Mouse (Mus musculus) heart, adult 9 months (tissue): ENCODE data around the gene Tiam2.
A peak's percentile ranks its signal among the peaks of the same experiment; 100 is the strongest.
"Not testable (repeated sequence)": the region's sequence is repeated elsewhere in the genome, so short reads cannot be mapped to it uniquely, and the experiment has no call there.

Experiments
- DNase-seq, 2 experiments: peaks; one replicate each; pipeline ENCODE4 v3.0.0; 2022; ENCODE audit warnings: low spot score in 2 of 2

Tiam2 gene

DNA sequence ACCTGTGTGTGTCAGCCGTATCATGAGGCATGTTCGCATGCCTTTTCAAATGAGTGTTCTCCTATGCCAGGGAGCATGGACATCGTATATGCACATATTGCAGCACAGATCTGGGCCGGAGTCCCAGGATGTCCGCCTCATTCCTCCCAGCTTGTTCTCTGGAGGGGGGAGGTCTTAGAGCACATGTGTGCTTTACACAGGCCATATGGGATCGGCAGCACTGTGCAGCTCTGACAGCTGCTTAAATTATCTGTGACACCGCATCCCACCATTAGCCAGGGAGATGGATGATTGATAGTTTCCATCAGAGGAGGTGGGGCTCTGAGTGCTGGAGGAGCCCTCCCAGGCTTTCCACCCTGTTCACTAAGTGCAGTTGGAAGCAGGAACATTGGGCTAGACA is 12.4 kb downstream of the Tiam2 start:
- DNase-seq = no peak

- no peak for DNase-seq
These were observed 18.5 kb downstream of the Tiam2 start for GRCm38 (mm10) chr17:3344872-3345271.

DNA sequence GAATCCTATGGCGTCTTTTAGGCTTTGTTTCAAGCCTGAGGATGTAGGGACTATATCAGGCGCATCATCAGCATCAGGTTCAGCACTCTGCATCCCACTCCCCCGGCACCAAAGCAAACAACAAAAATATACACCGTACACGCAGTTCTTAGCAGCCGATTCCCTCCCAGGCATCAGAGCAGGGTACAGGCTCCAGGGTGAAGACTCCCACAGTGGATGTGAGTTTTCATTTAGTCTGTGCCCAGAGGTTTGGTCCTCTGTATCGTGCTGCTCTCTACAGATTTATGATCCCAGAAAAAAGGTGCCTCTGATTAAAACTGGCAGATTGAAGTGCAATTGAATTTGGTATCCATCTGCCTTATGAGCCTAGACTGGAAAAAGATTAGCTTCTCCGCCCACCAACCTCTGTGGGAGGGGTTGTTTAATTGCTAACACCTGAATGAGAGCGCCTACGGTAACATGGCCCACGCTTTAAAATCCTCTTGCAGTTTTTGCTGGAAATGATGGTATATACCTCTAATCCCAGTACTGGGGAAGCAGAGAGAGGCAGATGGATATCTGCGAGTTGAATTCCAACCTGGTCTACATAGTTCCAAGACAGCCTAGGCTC is 19.0 kb downstream of the Tiam2 start:
- DNase-seq = no peak

GRCm38 (mm10) chr17:3347800-3348199 is 21.4 kb downstream of the Tiam2 start:
- no peak for DNase-seq

DNA sequence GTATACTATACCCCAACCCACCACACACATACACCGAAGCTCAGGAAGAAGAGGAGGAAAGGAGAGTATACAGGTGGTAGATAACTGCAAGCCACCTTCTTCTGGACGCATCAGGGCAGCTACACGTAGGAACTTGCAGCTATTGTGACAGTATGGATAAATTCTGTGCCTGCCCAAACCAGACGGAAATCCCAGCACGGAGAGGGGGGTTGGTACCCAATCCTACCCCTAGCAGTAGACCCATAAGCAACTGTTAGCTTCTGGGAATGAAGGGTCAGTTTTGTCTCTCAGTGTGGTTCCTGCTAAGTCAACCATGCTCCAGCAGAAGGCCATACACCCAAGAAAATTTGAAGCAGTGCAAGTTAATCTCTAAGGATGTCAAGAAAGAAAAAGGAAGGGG is 23.0 kb downstream of the Tiam2 start:
- DNase-seq = no peak

DNA sequence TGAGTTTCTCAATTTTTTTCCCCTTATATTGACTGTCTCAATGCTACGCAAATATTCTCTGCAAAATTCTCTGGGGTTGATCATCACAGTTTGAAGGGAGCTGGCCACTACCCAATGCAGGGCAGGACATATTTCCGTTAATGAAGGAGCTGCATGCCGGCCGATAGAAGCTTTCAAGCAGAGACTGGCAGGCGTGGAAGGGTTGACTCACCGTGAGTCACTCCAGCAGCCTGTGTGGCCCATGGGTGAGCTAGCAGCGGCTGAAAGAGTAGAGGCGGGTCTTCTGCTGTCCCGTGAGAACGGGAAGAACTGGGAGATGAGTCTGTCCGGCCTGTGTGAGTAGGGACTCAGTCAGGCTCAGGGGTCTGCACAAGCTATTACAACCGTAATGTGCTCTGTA is 23.6 kb downstream of the Tiam2 start:
- DNase-seq = peak; percentile 9 to 16

GRCm38 (mm10) chr17:3350405-3350804 is 24.0 kb downstream of the Tiam2 start:
- DNase-seq = no peak

- DNase-seq = peak in 1 of 2 experiments; percentile 9
These were observed 25.3 kb downstream of the Tiam2 start for GRCm38 (mm10) chr17:3351668-3352067.

- not testable (repeated sequence) for DNase-seq
These were observed 26.8 kb downstream of the Tiam2 start for GRCm38 (mm10) chr17:3353141-3353540.

DNA sequence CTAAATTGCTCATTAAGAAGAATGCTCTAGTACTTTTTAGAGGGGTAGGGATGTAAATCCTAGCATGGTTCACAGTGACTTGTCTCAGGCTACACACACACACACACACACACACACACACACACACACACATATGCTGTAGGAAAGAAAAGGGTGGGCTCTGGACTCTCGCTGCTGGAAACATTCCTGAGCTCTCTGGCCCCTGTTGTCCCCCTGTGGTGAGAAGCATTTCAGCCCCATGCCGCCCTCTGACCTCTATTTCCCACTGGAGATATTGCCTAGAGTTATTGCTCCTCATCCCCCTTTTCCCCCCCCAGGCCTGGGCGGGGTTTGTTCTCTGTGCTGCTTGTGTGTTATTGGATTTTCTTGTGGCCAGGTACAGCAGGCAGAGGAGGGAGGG is 28.5 kb downstream of the Tiam2 start:
- DNase-seq = no peak

GRCm38 (mm10) chr17:3356633-3357365 is 30.4 kb downstream of the Tiam2 start:
- DNase-seq = no peak

DNA sequence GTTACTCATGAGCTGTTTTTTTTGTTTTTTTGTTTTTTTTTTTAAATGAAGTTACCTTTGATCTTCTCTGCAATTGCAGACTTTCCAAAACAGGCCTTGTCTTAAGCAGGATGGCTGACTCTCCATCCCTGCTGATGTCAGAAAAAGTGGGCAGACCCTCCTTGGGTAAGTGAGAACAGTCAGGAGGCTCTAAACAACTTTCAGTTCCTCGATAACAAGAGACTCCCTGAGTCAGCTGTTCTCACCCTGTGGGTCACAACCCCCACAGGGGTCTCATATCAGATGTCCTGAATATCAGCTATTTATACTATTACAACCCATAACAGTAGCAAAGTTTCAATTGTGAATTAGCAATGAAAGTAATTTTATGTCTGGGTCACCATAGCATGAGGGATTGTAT is 33.9 kb downstream of the Tiam2 start:
- DNase-seq = no peak

DNA sequence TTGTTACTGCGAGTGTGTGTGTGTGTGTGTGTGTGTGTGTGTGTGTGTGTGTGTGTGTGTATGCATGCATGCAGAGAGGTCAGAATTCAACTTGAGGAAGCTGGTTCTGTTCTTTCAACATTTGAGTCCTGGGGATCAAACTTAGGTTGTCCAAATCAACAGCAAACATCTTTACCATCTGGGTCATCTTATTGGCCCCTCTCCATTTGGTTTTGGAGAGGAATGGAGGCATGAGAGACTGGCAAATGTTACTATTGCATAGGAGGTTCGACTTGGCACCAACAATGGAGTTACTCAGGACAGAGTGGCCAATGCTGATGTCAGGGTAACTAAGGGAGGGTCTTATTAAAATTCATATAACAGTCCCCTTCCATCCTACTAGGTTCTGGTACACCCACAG is 35.4 kb downstream of the Tiam2 start:
- no peak for DNase-seq

- DNase-seq = no peak
These were observed 36.8 kb downstream of the Tiam2 start for GRCm38 (mm10) chr17:3363216-3363615.

DNA sequence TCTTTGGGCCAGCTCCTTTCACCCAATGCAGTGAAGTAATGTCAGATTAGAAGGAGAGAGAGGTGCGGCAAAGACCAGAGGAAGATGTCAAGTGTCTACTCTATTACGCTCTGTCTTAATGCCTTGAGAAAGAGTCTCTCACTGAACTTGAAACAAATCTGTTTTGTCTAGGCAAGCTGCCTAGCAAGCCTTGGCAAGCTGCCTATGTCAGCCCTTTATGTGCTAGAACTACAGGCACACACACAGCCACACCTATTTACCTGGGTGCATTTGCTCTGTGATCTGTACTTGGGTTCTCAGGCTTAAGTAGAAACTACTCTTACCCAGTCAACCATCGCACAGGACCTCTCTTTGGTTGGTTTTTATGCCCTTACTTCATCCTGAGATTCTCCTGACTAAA is 40.4 kb downstream of the Tiam2 start:
- peak in 1 of 2 experiments; percentile 10 for DNase-seq

DNA sequence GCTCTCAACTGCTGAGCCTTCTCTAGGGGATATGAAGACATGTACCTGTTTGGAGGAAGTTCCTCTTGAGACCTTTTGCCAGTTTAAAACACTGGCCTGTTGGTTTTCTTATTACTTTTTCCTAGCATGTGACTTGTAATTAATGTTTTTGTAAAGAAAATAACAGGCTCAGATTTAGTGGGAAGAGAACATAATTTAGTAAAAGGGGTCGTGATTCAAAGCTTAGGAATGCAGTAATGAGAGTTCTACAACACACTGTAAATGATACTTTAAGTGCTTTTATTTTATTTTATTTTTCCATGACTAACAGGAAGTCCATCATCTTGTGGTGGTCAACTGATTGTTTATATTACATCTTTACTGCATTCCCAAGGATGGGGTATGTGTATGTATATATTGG is 42.0 kb downstream of the Tiam2 start:
- no peak for DNase-seq

GRCm38 (mm10) chr17:3369631-3370030 is 43.3 kb downstream of the Tiam2 start:
- peak; percentile 10 to 26 for DNase-seq

- no peak for DNase-seq
These were observed 52.2 kb downstream of the Tiam2 start for GRCm38 (mm10) chr17:3378606-3379005.

DNA sequence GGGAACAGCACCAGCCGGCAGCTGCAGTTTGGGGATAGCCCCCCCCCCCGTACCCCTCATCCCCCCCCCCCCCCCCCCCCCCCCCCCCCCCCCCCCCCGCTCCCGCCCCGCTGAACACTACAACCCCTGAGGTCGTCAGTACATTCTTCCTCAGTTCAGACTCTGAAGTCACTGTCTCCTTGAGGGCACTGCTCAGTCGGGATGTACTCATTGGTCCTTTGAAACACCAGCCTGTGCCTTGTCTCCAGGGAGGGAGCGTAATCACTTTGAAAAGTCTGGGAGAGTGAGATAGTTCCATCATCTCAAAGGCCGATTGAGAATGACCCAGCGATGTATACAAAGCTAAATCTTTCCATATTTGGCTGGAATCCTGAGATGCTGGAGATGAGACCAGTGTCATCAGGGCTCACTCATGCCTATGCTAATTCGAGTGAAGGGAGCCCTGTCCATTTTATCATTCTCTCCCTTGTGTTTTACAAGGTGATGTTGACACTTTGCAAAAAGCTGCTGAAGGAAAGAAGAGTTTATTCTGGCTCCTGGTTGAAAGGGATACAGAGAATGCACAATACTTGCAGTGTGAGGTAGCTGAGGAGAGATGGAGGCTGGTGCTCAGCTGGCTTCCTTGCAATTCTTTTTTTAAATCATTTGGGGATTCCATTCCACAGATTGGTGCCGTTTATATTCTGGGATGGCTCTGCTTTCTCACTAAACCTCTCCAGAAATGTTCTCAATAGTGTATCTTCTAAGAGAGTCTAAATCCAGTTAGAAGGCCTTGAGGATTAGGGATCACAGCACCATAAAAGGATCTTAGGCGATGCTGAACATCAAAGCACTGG is 53.6 kb downstream of the Tiam2 start:
- DNase-seq = no peak

- DNase-seq = no peak
These were observed 59.0 kb downstream of the Tiam2 start for GRCm38 (mm10) chr17:3385391-3385790.

DNA sequence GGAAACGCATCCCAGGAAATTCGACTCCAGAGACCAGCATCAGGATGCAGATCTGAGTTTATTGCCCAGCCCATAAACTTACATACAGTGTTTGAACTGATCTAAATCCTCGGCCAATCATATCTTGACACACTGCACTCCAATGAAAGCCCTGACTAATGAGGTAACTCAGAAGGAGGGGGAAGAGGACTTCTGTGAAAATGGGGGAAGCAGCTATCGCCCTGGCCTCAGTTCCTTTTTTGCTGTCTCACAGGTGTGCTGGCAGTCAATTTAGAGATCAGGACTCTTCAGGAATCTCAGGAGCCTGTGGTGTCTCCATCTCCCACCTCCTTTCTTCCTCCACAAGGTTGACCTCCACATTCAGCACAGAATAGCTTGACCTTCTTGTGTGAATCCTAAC is 61.4 kb downstream of the Tiam2 start:
- no peak for DNase-seq

DNA sequence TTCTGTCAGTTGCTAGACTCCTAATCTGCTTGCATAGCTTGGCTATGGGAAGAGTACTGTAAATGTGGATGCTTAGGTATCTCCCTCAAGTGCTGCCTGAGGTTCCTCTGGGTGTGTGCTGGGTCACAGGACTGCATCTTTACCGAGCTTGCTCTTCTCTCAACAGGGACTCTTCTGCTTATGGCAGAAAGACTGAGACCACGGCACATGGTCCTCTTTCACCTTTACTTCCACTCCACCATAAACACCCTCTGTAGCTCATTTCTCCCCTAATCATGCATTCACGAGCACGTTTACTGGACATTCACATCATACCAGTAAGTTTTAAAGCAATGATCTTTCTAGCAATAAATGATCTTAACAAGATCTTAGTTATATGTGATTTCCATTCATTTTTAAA is 63.4 kb downstream of the Tiam2 start:
- no peak for DNase-seq

GRCm38 (mm10) chr17:3393981-3394380 is 67.6 kb downstream of the Tiam2 start:
- no peak for DNase-seq
